Mouse (Mus musculus) hindbrain, embryonic 12.5 days (tissue): ENCODE results near the gene Stpg4. TPM values are rescaled to one million over a fixed set of nuclear protein-coding genes. Genes with fewer than 3 reads are reported as not detected.

Experiments
- ATAC-seq: fragments of 200-750 bp; cut with Nextera tagmentation; 2 replicates; pipeline ENCODE4 v1.8.0; 2017; ENCODE audit warnings: moderate TSS enrichment; ENCODE audit not compliant: low FRiP score
- H3K27ac ChIP-seq: fragments of 300-500 bp; sonication (generic); 2 replicates; pipeline ENCODE4 v1.5.1; 2016; ENCODE audit warnings: mild to moderate bottlenecking
- H3K27me3 ChIP-seq: fragments of 300-500 bp; sonication (generic); 2 replicates; pipeline ENCODE4 v1.6.1; 2016; ENCODE audit warnings: mild to moderate bottlenecking
- H3K36me3 ChIP-seq: fragments of 300-500 bp; sonication (generic); 2 replicates; pipeline ENCODE4 v1.6.1; 2016; ENCODE audit warnings: mild to moderate bottlenecking
- H3K4me1 ChIP-seq: fragments of 300-500 bp; sonication (generic); 2 replicates; pipeline ENCODE4 v1.6.1; 2016
- H3K4me2 ChIP-seq: fragments of 300-500 bp; sonication (generic); replicated peaks from 2 replicates; pipeline ENCODE4 v1.6.1; 2016; ENCODE audit warnings: mild to moderate bottlenecking
- H3K4me3 ChIP-seq: fragments of 300-500 bp; sonication (generic); 2 replicates; pipeline ENCODE4 v1.5.1; 2016; ENCODE audit warnings: mild to moderate bottlenecking
- H3K9ac ChIP-seq: fragments of 300-500 bp; sonication (generic); 2 replicates; pipeline ENCODE4 v1.6.1; 2016; ENCODE audit warnings: mild to moderate bottlenecking, moderate library complexity
- H3K9me3 ChIP-seq: fragments of 300-500 bp; sonication (generic); replicated peaks from 2 replicates; pipeline ENCODE4 v1.6.1; 2016; ENCODE audit warnings: mild to moderate bottlenecking
- WGBS: fragments of 180-500 bp; shearing (Covaris S2); methylation state at CpG from one replicate; pipeline ENCODE4 v1.1.7; 2016; 5-methylcytosine and 5-hydroxymethylcytosine counted together
- polyA plus RNA-seq: library from polyadenylated mRNA; unstranded; fragments of >200 nt; fragmentation: Nextera tagmentation; extraction: Ambion mirVana; gene quantifications from 2 replicates; pipeline ENCODE4 v1.2.1, GENCODE M21; 2016

Stpg4 gene
- polyA plus RNA-seq, 1 experiment from 2014 or later = 0.34 TPM

DNA sequence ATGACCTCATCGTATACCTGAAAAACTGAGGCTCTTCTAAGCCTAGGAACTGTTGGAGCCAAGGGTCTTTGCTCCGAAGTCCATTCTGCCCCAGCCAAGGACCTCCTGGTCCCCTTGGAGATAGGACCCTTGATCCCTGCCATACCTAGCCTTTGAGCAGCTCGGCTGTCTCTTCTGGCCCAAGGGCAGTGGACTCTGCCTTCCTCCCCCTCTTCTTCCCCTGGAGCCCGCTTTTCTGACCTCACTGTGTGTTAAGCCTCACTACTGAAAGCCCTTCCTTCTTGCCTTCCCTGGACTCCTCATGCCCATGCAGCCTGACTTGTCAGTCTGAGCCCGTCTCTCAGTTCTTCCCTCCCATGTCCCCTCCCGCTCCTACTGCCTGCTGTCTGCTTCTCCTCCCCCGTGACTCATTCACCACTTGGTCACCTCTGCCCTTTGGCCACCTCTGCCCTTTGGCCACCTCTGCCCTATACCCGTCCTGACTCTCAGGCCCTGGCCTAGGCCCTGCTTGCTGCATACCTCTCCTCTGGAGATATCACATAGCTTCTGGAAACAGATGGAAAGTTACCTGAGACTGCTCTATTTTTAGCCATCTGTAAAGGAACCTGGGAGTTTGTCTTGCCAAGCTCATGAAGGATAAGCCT, 84.4 kb downstream of the Stpg4 start:
- no peaks in the 10 kb centered on the region for H3K9me3 ChIP-seq
- ATAC-seq = no peak
- no peak overlapping the region for H3K4me3 ChIP-seq
- no peak overlapping the region for H3K9ac ChIP-seq
- H3K4me2 ChIP-seq = no peak overlapping the region
- no peaks in the 10 kb centered on the region for H3K27me3 ChIP-seq
- no peak overlapping the region for H3K27ac ChIP-seq
- no peaks in the 10 kb centered on the region for H3K4me1 ChIP-seq
- 65% methylated on average over 8 of the region's 8 CpGs for WGBS
- H3K36me3 ChIP-seq = no peaks in the 10 kb centered on the region

Other genes with a start within 250 kb of the Stpg4 start
- 63.9 and 64.4 TPM in 2 replicates for gene Mcfd2, start 161.8 kb downstream of the Stpg4 start, polyA plus RNA-seq
- gene Ttc7, start 144.9 kb downstream of the Stpg4 start, polyA plus RNA-seq = 6.0 and 6.6 TPM in 2 replicates
- gene Calm2, start 19.2 kb upstream of the Stpg4 start, polyA plus RNA-seq = 1,282 and 1,370 TPM in 2 replicates
- gene Epcam, start 208.2 kb upstream of the Stpg4 start, polyA plus RNA-seq = 25.3 and 50.1 TPM in 2 replicates
- gene Msh2, start 244.6 kb upstream of the Stpg4 start, polyA plus RNA-seq = 95.9 and 96.6 TPM in 2 replicates